Mouse (Mus musculus): Measurements from ENCODE around the gene Habp4. TPM values are rescaled to one million over a fixed set of nuclear protein-coding genes. Genes with fewer than 3 reads are reported as not detected.

Habp4 gene
- total RNA-seq (2014; rRNA removed), result 34.3 and 37.7 TPM in 2 replicates
- 34.2 and 41.1 TPM in 2 replicates for polyA plus RNA-seq (2015; fragmentation: Nextera tagmentation; extraction: Ambion mirVana)

DNA sequence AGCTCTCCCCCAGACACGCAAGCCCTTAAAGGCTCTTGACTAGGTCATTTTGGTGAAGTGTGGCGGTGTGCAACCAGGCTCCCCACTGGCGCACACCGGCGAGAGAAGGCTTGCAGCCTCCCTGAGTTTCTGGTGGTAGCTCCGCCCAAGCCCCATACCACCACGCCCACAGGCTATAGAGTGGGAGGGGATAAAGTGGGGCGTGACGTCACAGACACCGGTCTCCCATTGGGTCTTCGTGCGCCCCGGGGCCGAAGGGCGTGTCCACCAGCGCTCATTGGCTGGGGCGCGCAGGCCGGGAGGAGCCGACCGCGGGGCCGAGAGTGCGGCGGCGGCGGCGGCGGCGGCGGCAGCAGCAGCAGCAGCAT lies at the start of gene Habp4:
TSS of gene Habp4 (plus strand) at position 277 of the 368 bp plus-strand sequence.
- peak within 1 kb of the TSS; percentile 85 for H3K27ac ChIP-seq (ENCODE audit: low read depth, low read length)
- under 1% methylated on average over 27 of the region's 31 CpGs for WGBS
- peak within 1 kb of the TSS; percentile 78 for H3K4me3 ChIP-seq (ENCODE audit: low read depth, low read length)
- H3K4me1 ChIP-seq (ENCODE audit: insufficient read depth), result no peaks in the 10 kb centered on the region
- peak; percentile 97 for DNase-seq
- peak within 1 kb of the TSS; percentile 98 for H3K4me2 ChIP-seq (ENCODE audit: low read depth)
- ATAC-seq, result peak; percentile 98
- TF ChIP-seq CTCF (IDR thresholded peaks at IDR 0.05; ENCODE audit: low read depth), result no peak
- H3K9me3 ChIP-seq (ENCODE audit: low read length), result no peaks in the 10 kb centered on the region
- peaks cover 3% of the 10 kb centered on the region; the same call in 1 of the 2 replicates for H3K27me3 ChIP-seq (ENCODE audit: insufficient read depth, low read length)
- peak within 1 kb of the TSS; percentile 85 for H3K9ac ChIP-seq
- no peaks in the 10 kb centered on the region for H3K36me3 ChIP-seq (ENCODE audit: insufficient read depth)

DNA sequence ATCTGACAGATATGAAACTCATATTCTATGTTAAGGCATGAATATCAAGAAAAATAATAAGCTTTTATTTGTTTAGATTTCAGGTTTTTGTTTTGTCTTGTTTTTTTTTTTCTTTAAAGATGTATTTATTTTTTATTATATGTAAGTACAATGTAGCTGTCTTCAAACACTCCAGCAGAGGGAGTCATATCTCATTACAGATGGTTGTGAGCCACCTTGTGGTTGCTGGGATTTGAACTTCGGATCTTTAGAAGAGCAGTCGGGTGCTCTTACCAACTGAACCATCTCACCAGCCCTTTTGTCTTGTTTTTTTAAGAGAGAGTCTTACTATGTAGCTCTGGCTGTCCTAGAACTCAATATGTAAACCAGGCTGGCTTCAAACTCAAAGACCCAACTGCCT lies 44.2 kb upstream of the Habp4 start:
- 60% methylated on average over 2 of the region's 2 CpGs for WGBS
- DNase-seq (no peak), ATAC-seq (no peak)
- Histone ChIP-seq H3K27me3 (ENCODE audit: insufficient read depth, low read length) (no peaks in the 10 kb centered on the region), H3K4me3 (ENCODE audit: low read depth, low read length) (no peak overlapping the region), H3K4me1 (ENCODE audit: insufficient read depth) (no peaks in the 10 kb centered on the region), H3K4me2 (ENCODE audit: low read depth) (no peak overlapping the region), H3K9ac (no peak overlapping the region), H3K27ac (ENCODE audit: low read depth, low read length) (no peak overlapping the region), H3K36me3 (ENCODE audit: insufficient read depth) (no peaks in the 10 kb centered on the region), H3K9me3 (ENCODE audit: low read length) (no peaks in the 10 kb centered on the region)
- 0 out of 2 replicates have a peak, but pooled peaks have one; percentile 12 for TF ChIP-seq CTCF (IDR thresholded peaks at IDR 0.05; ENCODE audit: low read depth)

DNA sequence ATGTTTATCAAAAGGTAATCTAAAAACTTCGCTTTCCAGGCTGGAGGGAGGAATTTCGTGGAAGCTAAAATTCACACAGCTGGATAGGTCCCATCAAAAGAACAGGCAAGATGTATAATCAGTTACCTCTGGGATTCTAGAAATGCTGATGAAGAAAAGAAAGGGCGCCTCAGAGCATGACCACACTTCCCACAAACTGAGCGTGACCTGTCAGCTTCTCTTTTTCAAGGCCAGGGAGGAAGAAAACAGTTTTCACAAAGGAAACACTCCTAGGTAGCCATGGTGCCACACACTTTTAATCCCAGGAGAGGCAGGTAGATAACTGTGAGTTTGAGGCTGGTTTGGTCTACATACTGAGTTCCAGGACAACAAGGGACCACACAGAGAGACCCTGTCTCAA lies 40.9 kb upstream of the Habp4 start:
- WGBS, result 72% methylated on average over 4 of the region's 4 CpGs
- Histone ChIP-seq H3K27me3 (ENCODE audit: insufficient read depth, low read length) (no peaks in the 10 kb centered on the region), H3K27ac (ENCODE audit: low read depth, low read length) (no peak overlapping the region), H3K36me3 (ENCODE audit: insufficient read depth) (no peaks in the 10 kb centered on the region), H3K4me3 (ENCODE audit: low read depth, low read length) (no peak overlapping the region), H3K9me3 (ENCODE audit: low read length) (no peaks in the 10 kb centered on the region), H3K4me1 (ENCODE audit: insufficient read depth) (no peaks in the 10 kb centered on the region), H3K4me2 (ENCODE audit: low read depth) (no peak overlapping the region), H3K9ac (no peak overlapping the region)
- ATAC-seq (no peak), DNase-seq (no peak)
- no peak for TF ChIP-seq CTCF (IDR thresholded peaks at IDR 0.05; ENCODE audit: low read depth)

DNA sequence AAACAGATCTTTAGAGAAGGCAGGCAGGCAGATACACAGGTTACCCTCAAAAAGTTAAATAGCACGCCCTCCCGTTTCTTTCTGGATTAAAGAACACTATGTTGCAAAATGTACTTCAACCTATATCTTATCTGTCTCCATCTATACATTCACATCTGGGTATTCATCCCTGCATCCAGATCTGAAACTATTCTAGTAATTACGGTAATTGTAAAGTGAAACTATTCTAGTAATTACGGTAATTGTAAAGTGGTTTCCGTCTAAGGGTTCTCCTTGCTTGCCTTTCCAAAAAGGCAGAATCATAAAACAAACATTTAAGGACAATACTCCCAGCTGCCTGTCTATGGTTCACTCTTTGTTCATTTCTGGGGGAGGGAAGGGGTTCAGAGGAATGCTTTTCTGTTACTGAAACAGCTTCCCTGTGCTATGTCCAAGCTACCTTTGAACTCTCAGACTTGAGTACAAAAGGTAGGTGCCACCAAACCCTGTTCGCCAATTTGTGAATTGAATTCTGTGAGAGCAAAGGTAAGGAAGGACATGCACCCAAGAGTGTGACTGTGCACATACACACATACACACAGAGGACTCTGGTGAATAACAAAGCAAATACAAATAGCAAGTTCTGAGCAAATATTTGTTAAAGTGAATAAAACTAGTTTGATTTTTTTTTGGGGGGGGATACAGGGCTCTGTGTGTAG lies 38.0 kb upstream of the Habp4 start:
- ATAC-seq, result no peak

DNA sequence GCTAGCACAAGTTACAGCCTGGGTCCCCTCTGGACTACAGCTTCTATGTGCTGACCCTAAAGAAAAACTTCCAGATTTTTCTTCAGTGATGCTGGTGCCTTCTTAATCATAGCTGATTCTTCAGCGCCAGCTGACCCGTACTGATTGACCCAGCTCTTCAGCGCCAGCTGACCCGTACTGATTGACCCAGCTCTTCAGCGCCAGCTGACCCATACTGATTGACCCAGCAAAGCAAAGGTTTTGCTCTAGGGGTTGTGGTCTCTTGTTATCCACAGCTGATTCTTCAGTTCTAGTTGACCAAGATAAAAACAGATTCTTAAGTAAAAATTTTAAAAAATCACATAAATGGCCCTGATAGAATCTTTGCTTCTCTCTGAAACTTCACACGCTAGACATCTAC lies 36.7 kb upstream of the Habp4 start:
- Histone ChIP-seq H3K4me3 (ENCODE audit: low read depth, low read length) (no peak overlapping the region), H3K4me2 (ENCODE audit: low read depth) (no peak overlapping the region), H3K27me3 (ENCODE audit: insufficient read depth, low read length) (no peaks in the 10 kb centered on the region), H3K36me3 (ENCODE audit: insufficient read depth) (no peaks in the 10 kb centered on the region), H3K4me1 (ENCODE audit: insufficient read depth) (no peaks in the 10 kb centered on the region), H3K27ac (ENCODE audit: low read depth, low read length) (no peak overlapping the region), H3K9me3 (ENCODE audit: low read length) (no peaks in the 10 kb centered on the region), H3K9ac (no peak overlapping the region)
- DNase-seq, result no peak
- WGBS, result 92% methylated on average over 6 of the region's 6 CpGs
- ATAC-seq, result no peak
- TF ChIP-seq CTCF (IDR thresholded peaks at IDR 0.05; ENCODE audit: low read depth), result no peak

More for the DNA sequence above, 38.0 kb upstream of the Habp4 start:
- Histone ChIP-seq H3K9ac (no peak overlapping the region), H3K27ac (ENCODE audit: low read depth, low read length) (no peak overlapping the region), H3K9me3 (ENCODE audit: low read length) (no peaks in the 10 kb centered on the region), H3K4me1 (ENCODE audit: insufficient read depth) (no peaks in the 10 kb centered on the region), H3K36me3 (ENCODE audit: insufficient read depth) (no peaks in the 10 kb centered on the region), H3K27me3 (ENCODE audit: insufficient read depth, low read length) (no peaks in the 10 kb centered on the region), H3K4me3 (ENCODE audit: low read depth, low read length) (no peak overlapping the region), H3K4me2 (ENCODE audit: low read depth) (no peak overlapping the region)
- WGBS, result 30% methylated on average over 6 of the region's 6 CpGs
- DNase-seq, result no peak
- TF ChIP-seq CTCF (IDR thresholded peaks at IDR 0.05; ENCODE audit: low read depth), result no peak

DNA sequence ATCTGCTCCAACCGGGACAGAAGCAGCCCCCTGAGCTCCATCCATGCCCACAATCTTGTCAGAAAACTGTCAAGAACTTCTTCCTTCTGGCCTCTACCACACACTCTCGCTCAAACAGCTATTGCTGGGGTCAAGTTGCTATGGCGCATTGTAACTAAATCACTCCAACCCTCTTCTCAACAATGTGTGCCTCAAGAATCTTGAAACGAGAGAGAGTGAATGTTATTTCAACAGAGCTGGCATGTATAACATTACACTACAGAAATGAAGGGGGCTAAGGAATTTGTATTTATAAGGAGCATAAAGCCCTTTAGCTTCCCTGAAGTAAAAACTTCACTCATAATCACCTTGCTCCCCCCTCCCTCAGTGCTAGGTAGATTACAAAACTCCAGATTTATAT lies 35.3 kb upstream of the Habp4 start:
- no peaks in the 10 kb centered on the region for H3K9me3 ChIP-seq (ENCODE audit: low read length)
- ATAC-seq (no peak), DNase-seq (no peak)
- H3K4me2 ChIP-seq (ENCODE audit: low read depth), result no peak overlapping the region
- H3K4me3 ChIP-seq (ENCODE audit: low read depth, low read length), result no peak overlapping the region
- H3K4me1 ChIP-seq (ENCODE audit: insufficient read depth), result no peaks in the 10 kb centered on the region
- no peaks in the 10 kb centered on the region for H3K27me3 ChIP-seq (ENCODE audit: insufficient read depth, low read length)
- H3K27ac ChIP-seq (ENCODE audit: low read depth, low read length), result no peak overlapping the region
- TF ChIP-seq CTCF (IDR thresholded peaks at IDR 0.05; ENCODE audit: low read depth), result no peak
- WGBS, result 49% methylated on average over 4 of the region's 4 CpGs
- H3K36me3 ChIP-seq (ENCODE audit: insufficient read depth), result no peaks in the 10 kb centered on the region
- H3K9ac ChIP-seq, result no peak overlapping the region

DNA sequence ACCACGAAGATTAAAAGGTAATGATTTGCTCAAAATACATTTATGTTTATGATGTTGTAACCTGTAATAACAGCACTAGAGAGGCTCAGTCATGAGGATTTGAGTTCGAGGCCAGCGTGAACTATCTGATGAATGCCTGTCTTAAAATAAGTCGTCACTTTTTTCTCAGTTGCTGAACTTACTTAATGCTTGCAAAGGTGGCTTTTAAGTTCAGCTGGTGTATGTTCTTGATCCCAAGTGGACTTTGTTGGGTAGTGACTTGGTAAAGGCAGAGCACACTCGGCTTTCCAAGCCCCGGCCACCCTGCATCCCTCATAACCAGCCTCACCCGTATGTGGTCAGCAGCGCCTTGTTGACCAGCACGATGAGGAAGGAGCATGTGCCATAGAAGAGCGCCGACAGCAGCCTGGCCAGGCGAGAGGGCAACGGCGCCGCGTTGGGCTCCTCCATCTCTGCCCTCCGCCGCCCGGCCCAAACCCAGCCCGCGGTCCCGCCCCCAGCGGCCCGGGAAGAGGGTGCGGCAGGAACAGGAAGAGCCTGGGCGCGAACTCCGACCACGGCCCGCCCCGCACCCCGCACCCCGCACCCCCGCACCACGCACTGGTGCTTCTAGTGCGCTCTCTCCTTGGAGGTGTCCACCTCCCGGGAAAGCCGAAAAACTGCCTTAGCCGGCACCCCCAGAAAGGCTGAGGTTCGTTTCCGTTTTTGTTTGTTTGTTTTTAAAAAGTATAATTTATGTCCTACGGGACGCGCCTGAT lies 32.6 kb upstream of the Habp4 start, which contains the start of gene Slc35d2:
TSS of gene Slc35d2 (minus strand) at position 511 of the 758 bp plus-strand sequence.
- no peaks in the 10 kb centered on the region for H3K27me3 ChIP-seq (ENCODE audit: insufficient read depth, low read length)
- 11% methylated on average over 39 of the region's 44 CpGs for WGBS
- H3K4me2 ChIP-seq (ENCODE audit: low read depth), result peak within 1 kb of the TSS; percentile 84
- peak; percentile 66 for ATAC-seq
- H3K9me3 ChIP-seq (ENCODE audit: low read length), result no peaks in the 10 kb centered on the region
- TF ChIP-seq CTCF (IDR thresholded peaks at IDR 0.05; ENCODE audit: low read depth), result no peak
- no peaks in the 10 kb centered on the region for H3K4me1 ChIP-seq (ENCODE audit: insufficient read depth)
- H3K27ac ChIP-seq (ENCODE audit: low read depth, low read length), result no peak within 1 kb of the TSS
- no peaks in the 10 kb centered on the region for H3K36me3 ChIP-seq (ENCODE audit: insufficient read depth)
- H3K4me3 ChIP-seq (ENCODE audit: low read depth, low read length), result peak within 1 kb of the TSS; percentile 46
- no peak for DNase-seq
- H3K9ac ChIP-seq, result peak within 1 kb of the TSS; percentile 50
